Mouse (Mus musculus): Measurements from ENCODE around the gene Fbln1. TPM values are rescaled to one million over a fixed set of nuclear protein-coding genes. Genes with fewer than 3 reads are reported as not detected.

Fbln1 gene
- polyA plus RNA-seq, 1 experiment from 2014 or later, result 188 TPM

- 89% methylated on average over 5 of the region's 5 CpGs for WGBS
These were observed 73.2 kb downstream of the Fbln1 start for GRCm38 (mm10) chr15:85278986-85279385.

DNA sequence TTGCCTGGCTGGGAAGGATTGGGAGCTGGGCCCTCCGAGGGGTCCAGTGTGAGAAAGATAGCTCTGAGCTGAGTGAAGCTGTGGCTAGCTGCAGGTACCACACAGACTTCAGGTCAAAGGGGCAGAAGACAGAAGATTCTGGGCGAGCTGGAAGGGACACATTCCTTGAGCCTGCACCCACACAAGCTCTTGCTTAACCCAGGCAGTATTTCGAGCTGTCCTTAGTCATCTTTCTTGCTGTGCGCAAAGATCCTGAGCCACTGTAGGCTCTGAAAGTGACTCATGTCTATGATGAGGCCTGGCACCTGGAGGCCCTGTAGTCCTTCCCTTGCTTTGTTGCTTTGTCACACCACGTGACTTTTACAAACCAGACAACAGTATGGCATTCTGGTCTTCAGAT is 76.3 kb downstream of the Fbln1 start:
- Histone ChIP-seq H3K36me3 (ENCODE audit: control insufficient read depth, insufficient read depth, low read length) (0 out of 2 replicates have a peak, but pooled peaks cover 2% of the 10 kb centered on the region), H3K4me3 (ENCODE audit: low read length) (no peak overlapping the region), H3K4me2 (replicated peaks; ENCODE audit: low read depth, low read length) (no peak overlapping the region), H3K9ac (ENCODE audit: low read depth, low read length) (no peak overlapping the region), H3K9me3 (ENCODE audit: control insufficient read depth, low read length) (no peaks in the 10 kb centered on the region), H3K4me1 (ENCODE audit: control insufficient read depth, insufficient read depth, low read length) (no peaks in the 10 kb centered on the region), H3K27me3 (ENCODE audit: control insufficient read depth, insufficient read depth, low read length) (no peaks in the 10 kb centered on the region), H3K27ac (ENCODE audit: low read depth, low read length) (no peak overlapping the region)
- no peak for ATAC-seq (ENCODE audit: low FRiP score, low TSS enrichment)
- WGBS, result 85% methylated on average over 5 of the region's 5 CpGs

More at GRCm38 (mm10) chr15:85278986-85279385, 73.2 kb downstream of the Fbln1 start:
- Histone ChIP-seq H3K36me3 (ENCODE audit: control insufficient read depth, insufficient read depth, low read length) (no peaks in the 10 kb centered on the region), H3K27ac (ENCODE audit: low read depth, low read length) (no peak overlapping the region), H3K9ac (ENCODE audit: low read depth, low read length) (no peak overlapping the region), H3K4me2 (replicated peaks; ENCODE audit: low read depth, low read length) (no peak overlapping the region), H3K9me3 (ENCODE audit: control insufficient read depth, low read length) (no peaks in the 10 kb centered on the region), H3K27me3 (ENCODE audit: control insufficient read depth, insufficient read depth, low read length) (no peaks in the 10 kb centered on the region), H3K4me1 (ENCODE audit: control insufficient read depth, insufficient read depth, low read length) (no peaks in the 10 kb centered on the region), H3K4me3 (ENCODE audit: low read length) (no peak overlapping the region)
- ATAC-seq (ENCODE audit: low FRiP score, low TSS enrichment), result no peak

- WGBS, result 90% methylated on average over 6 of the region's 6 CpGs
- no peak overlapping the region for H3K9ac ChIP-seq (ENCODE audit: low read depth, low read length)
- H3K4me3 ChIP-seq (ENCODE audit: low read length), result no peak overlapping the region
- no peaks in the 10 kb centered on the region for H3K27me3 ChIP-seq (ENCODE audit: control insufficient read depth, insufficient read depth, low read length)
- 0 out of 2 replicates have a peak, but pooled peaks cover 2% of the 10 kb centered on the region for H3K36me3 ChIP-seq (ENCODE audit: control insufficient read depth, insufficient read depth, low read length)
- no peaks in the 10 kb centered on the region for H3K9me3 ChIP-seq (ENCODE audit: control insufficient read depth, low read length)
- H3K27ac ChIP-seq (ENCODE audit: low read depth, low read length), result no peak overlapping the region
- no peak overlapping the region for H3K4me2 ChIP-seq (replicated peaks; ENCODE audit: low read depth, low read length)
- no peak for ATAC-seq (ENCODE audit: low FRiP score, low TSS enrichment)
- H3K4me1 ChIP-seq (ENCODE audit: control insufficient read depth, insufficient read depth, low read length), result no peaks in the 10 kb centered on the region
These were observed 78.9 kb downstream of the Fbln1 start for GRCm38 (mm10) chr15:85284651-85285050.

- no peak overlapping the region for H3K9ac ChIP-seq (ENCODE audit: low read depth, low read length)
These were observed 88.9 kb downstream of the Fbln1 start for GRCm38 (mm10) chr15:85294632-85295031.

GRCm38 (mm10) chr15:85295544-85295943 is 89.8 kb downstream of the Fbln1 start:
- Histone ChIP-seq H3K36me3 (ENCODE audit: control insufficient read depth, insufficient read depth, low read length) (no peaks in the 10 kb centered on the region), H3K27me3 (ENCODE audit: control insufficient read depth, insufficient read depth, low read length) (no peaks in the 10 kb centered on the region)
- no peak for ATAC-seq (ENCODE audit: low FRiP score, low TSS enrichment)

More at GRCm38 (mm10) chr15:85294632-85295031, 88.9 kb downstream of the Fbln1 start:
- Histone ChIP-seq H3K9me3 (ENCODE audit: control insufficient read depth, low read length) (no peaks in the 10 kb centered on the region), H3K4me2 (replicated peaks; ENCODE audit: low read depth, low read length) (no peak overlapping the region), H3K4me3 (ENCODE audit: low read length) (no peak overlapping the region), H3K27me3 (ENCODE audit: control insufficient read depth, insufficient read depth, low read length) (no peaks in the 10 kb centered on the region), H3K4me1 (ENCODE audit: control insufficient read depth, insufficient read depth, low read length) (peaks cover 8% of the 10 kb centered on the region; the same call in 1 of the 2 replicates), H3K27ac (ENCODE audit: low read depth, low read length) (no peak overlapping the region), H3K36me3 (ENCODE audit: control insufficient read depth, insufficient read depth, low read length) (no peaks in the 10 kb centered on the region)
- 90% methylated on average over 3 of the region's 3 CpGs for WGBS
- no peak for ATAC-seq (ENCODE audit: low FRiP score, low TSS enrichment)

DNA sequence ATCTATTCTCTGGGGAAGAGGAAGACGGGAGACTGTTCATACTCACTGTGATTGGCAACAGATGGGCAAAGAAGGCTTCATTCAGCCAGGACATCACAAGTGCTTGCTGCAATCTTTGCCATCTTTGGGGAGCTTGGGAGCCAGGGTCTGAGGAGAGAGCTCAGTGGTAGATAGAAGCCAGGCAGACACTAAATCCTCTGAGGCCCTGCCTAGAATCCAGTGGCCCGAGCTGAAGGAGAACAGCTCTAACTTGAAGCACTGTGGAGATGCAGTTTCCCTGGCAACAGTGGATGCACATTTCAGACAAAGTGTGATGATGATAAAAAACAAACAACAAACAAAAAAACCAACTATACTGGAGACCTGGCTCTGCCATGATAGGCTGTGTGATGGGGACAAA is 90.2 kb downstream of the Fbln1 start:
- ATAC-seq (ENCODE audit: low FRiP score, low TSS enrichment), result no peak
- Histone ChIP-seq H3K36me3 (ENCODE audit: control insufficient read depth, insufficient read depth, low read length) (no peaks in the 10 kb centered on the region), H3K9ac (ENCODE audit: low read depth, low read length) (no peak overlapping the region), H3K4me2 (replicated peaks; ENCODE audit: low read depth, low read length) (no peak overlapping the region), H3K27ac (ENCODE audit: low read depth, low read length) (no peak overlapping the region), H3K27me3 (ENCODE audit: control insufficient read depth, insufficient read depth, low read length) (no peaks in the 10 kb centered on the region), H3K4me1 (ENCODE audit: control insufficient read depth, insufficient read depth, low read length) (peaks cover 8% of the 10 kb centered on the region; the same call in 1 of the 2 replicates), H3K9me3 (ENCODE audit: control insufficient read depth, low read length) (no peaks in the 10 kb centered on the region), H3K4me3 (ENCODE audit: low read length) (no peak overlapping the region)
- 61% methylated on average over 2 of the region's 2 CpGs for WGBS

More at GRCm38 (mm10) chr15:85295544-85295943, 89.8 kb downstream of the Fbln1 start:
- H3K4me3 ChIP-seq (ENCODE audit: low read length), result no peak overlapping the region
- 64% methylated on average over 8 of the region's 8 CpGs for WGBS
- H3K9ac ChIP-seq (ENCODE audit: low read depth, low read length), result no peak overlapping the region
- no peak overlapping the region for H3K4me2 ChIP-seq (replicated peaks; ENCODE audit: low read depth, low read length)
- H3K27ac ChIP-seq (ENCODE audit: low read depth, low read length), result no peak overlapping the region
- H3K4me1 ChIP-seq (ENCODE audit: control insufficient read depth, insufficient read depth, low read length), result peaks cover 8% of the 10 kb centered on the region; the same call in 1 of the 2 replicates
- H3K9me3 ChIP-seq (ENCODE audit: control insufficient read depth, low read length), result no peaks in the 10 kb centered on the region

- no peak for ATAC-seq (ENCODE audit: low FRiP score, low TSS enrichment)
- Histone ChIP-seq H3K9ac (ENCODE audit: low read depth, low read length) (no peak overlapping the region), H3K36me3 (ENCODE audit: control insufficient read depth, insufficient read depth, low read length) (no peaks in the 10 kb centered on the region), H3K4me2 (replicated peaks; ENCODE audit: low read depth, low read length) (no peak overlapping the region), H3K4me3 (ENCODE audit: low read length) (no peak overlapping the region), H3K9me3 (ENCODE audit: control insufficient read depth, low read length) (no peaks in the 10 kb centered on the region), H3K27me3 (ENCODE audit: control insufficient read depth, insufficient read depth, low read length) (no peaks in the 10 kb centered on the region), H3K27ac (ENCODE audit: low read depth, low read length) (no peak overlapping the region), H3K4me1 (ENCODE audit: control insufficient read depth, insufficient read depth, low read length) (peaks cover 8% of the 10 kb centered on the region; the same call in 1 of the 2 replicates)
- 81% methylated on average over 3 of the region's 3 CpGs for WGBS
These were observed 90.8 kb downstream of the Fbln1 start for GRCm38 (mm10) chr15:85296538-85296937.

- 0 out of 2 replicates have a peak overlapping the region, but pooled peaks have one; percentile 5 for H3K27ac ChIP-seq (ENCODE audit: low read depth, low read length)
- no peak overlapping the region; the same call in 1 of the 2 replicates for H3K4me2 ChIP-seq (replicated peaks; ENCODE audit: low read depth, low read length)
- no peaks in the 10 kb centered on the region for H3K9me3 ChIP-seq (ENCODE audit: control insufficient read depth, low read length)
- no peaks in the 10 kb centered on the region for H3K36me3 ChIP-seq (ENCODE audit: control insufficient read depth, insufficient read depth, low read length)
- WGBS, result 30% methylated on average over 17 of the region's 17 CpGs
- H3K27me3 ChIP-seq (ENCODE audit: control insufficient read depth, insufficient read depth, low read length), result no peaks in the 10 kb centered on the region
- H3K4me1 ChIP-seq (ENCODE audit: control insufficient read depth, insufficient read depth, low read length), result peaks cover 8% of the 10 kb centered on the region; the same call in 1 of the 2 replicates
- no peak overlapping the region for H3K9ac ChIP-seq (ENCODE audit: low read depth, low read length)
- ATAC-seq (ENCODE audit: low FRiP score, low TSS enrichment), result no peak
- H3K4me3 ChIP-seq (ENCODE audit: low read length), result no peak overlapping the region
These were observed 92.5 kb downstream of the Fbln1 start for GRCm38 (mm10) chr15:85298167-85298781.

GRCm38 (mm10) chr15:85298946-85299345 is 93.2 kb downstream of the Fbln1 start:
- Histone ChIP-seq H3K9me3 (ENCODE audit: control insufficient read depth, low read length) (no peaks in the 10 kb centered on the region), H3K27ac (ENCODE audit: low read depth, low read length) (no peak overlapping the region), H3K4me2 (replicated peaks; ENCODE audit: low read depth, low read length) (no peak overlapping the region), H3K36me3 (ENCODE audit: control insufficient read depth, insufficient read depth, low read length) (no peaks in the 10 kb centered on the region), H3K9ac (ENCODE audit: low read depth, low read length) (no peak overlapping the region), H3K27me3 (ENCODE audit: control insufficient read depth, insufficient read depth, low read length) (no peaks in the 10 kb centered on the region), H3K4me1 (ENCODE audit: control insufficient read depth, insufficient read depth, low read length) (peaks cover 8% of the 10 kb centered on the region; the same call in 1 of the 2 replicates), H3K4me3 (ENCODE audit: low read length) (no peak overlapping the region)
- WGBS, result 82% methylated on average over 9 of the region's 9 CpGs
- no peak for ATAC-seq (ENCODE audit: low FRiP score, low TSS enrichment)

Data from kidney, embryonic 14.5 days (tissue).